ENCODE assay signal across 8 mouse cellular contexts in the genomic region with DNA sequence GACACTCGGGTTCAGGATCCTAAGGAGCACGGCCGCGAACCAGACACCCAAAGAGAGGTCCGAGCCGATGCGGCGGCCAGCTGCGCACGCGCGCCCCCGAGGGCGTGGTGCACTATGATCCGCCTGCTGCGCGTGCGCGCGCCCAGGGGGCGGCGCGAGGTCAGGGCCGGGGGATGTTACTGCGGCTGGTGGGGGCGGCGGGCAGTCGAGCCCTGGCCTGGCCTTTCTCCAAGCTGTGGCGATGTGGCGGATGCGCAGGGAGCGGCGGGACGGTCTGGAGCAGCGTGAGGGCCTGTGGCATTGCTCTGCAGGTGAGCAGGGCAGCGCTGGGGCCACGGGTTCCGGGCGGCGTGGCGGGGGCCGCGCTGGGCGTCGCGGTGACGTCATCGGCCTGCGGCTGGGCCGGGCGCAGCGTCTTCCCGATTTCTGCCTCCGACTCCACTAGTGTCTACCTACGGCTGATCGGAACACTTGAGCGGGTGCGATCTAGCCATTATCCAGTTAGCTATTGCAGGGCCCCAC. TPM values are rescaled to one million over a fixed set of nuclear protein-coding genes. Genes with fewer than 3 reads are reported as not detected.
DNase-seq lines count a peak whose midpoint lies in the region; ATAC-seq and TF ChIP-seq lines count a peak whose summit lies in the region.

A gene (plus strand): TSS at position 167 of the 522 bp plus-strand sequence.

- no peaks in the 10 kb centered on the region; the same call in 1 of the 2 replicates for H3K4me1 ChIP-seq in bone marrow, adult 2 months (ENCODE audit: control insufficient read depth, insufficient read depth, low read length)
- H3K4me1 ChIP-seq in embryonic facial prominence, embryonic 15.5 days: peaks cover 19% of the 10 kb centered on the region
- peaks cover 10% of the 10 kb centered on the region for H3K4me1 ChIP-seq in kidney, embryonic 14.5 days (ENCODE audit: control insufficient read depth, insufficient read depth, low read length)
- H3K4me1 ChIP-seq in limb, embryonic 15.5 days: peaks cover 15% of the 10 kb centered on the region

- peaks cover 21% of the 10 kb centered on the region for H3K36me3 ChIP-seq in embryonic facial prominence, embryonic 15.5 days
- peaks cover 25% of the 10 kb centered on the region for H3K36me3 ChIP-seq in kidney, embryonic 14.5 days (ENCODE audit: control insufficient read depth, insufficient read depth, low read length)
- H3K36me3 ChIP-seq in limb, embryonic 15.5 days: peaks cover 23% of the 10 kb centered on the region

- H3K4me3 ChIP-seq in bone marrow, adult 2 months (replicated peaks; ENCODE audit: control insufficient read depth, low read depth, low read length): peak within 1 kb of the TSS; percentile 84
- peak within 1 kb of the TSS; percentile 93 for H3K4me3 ChIP-seq in embryonic facial prominence, embryonic 15.5 days (replicated peaks)
- H3K4me3 ChIP-seq in kidney, embryonic 14.5 days (ENCODE audit: low read length): peak within 1 kb of the TSS; percentile 76
- peak within 1 kb of the TSS; percentile 85 for H3K4me3 ChIP-seq in limb, embryonic 15.5 days

- peak within 1 kb of the TSS; percentile 86 for H3K27ac ChIP-seq in bone marrow, adult 2 months (ENCODE audit: control insufficient read depth, insufficient read depth, low read depth, low read length, poor library complexity)
- peak within 1 kb of the TSS; percentile 94 for H3K27ac ChIP-seq in embryonic facial prominence, embryonic 15.5 days (replicated peaks)
- peak within 1 kb of the TSS; percentile 95 for H3K27ac ChIP-seq in kidney, embryonic 14.5 days (ENCODE audit: low read depth, low read length)
- peak within 1 kb of the TSS; percentile 93 for H3K27ac ChIP-seq in limb, embryonic 15.5 days

- ATAC-seq in embryonic facial prominence, embryonic 15.5 days (ENCODE audit: insufficient number of reproducible peaks, low FRiP score, low TSS enrichment, low read depth): peak; percentile 94
- peak; percentile 93 for ATAC-seq in kidney, embryonic 14.5 days (ENCODE audit: low FRiP score, low TSS enrichment)
- ATAC-seq in limb, embryonic 15.5 days (ENCODE audit: insufficient number of reproducible peaks, low FRiP score, low TSS enrichment, low read depth): peak; percentile 92

- peak; percentile 93 for DNase-seq in 416B (ENCODE audit: low read depth)
- DNase-seq in heart, adult 9 months (ENCODE audit: low spot score in 2 of 2): peak; percentile 95 to 96
- DNase-seq in monocyte, adult 2 months (ENCODE audit: low read depth in 1 of 2, low spot score in 2 of 2): peak; percentile 79 to 91
- DNase-seq in spleen, postnatal 36 days (ENCODE audit: low spot score in 2 of 2): peak; percentile 90 to 94

- H3K9ac ChIP-seq in embryonic facial prominence, embryonic 15.5 days: peak within 1 kb of the TSS; percentile 60
- peak within 1 kb of the TSS; percentile 82 for H3K9ac ChIP-seq in kidney, embryonic 14.5 days (ENCODE audit: low read depth, low read length)
- H3K9ac ChIP-seq in limb, embryonic 15.5 days: peak within 1 kb of the TSS; percentile 60

- peak; percentile 50; the same call in 1 of the 2 replicates for TF ChIP-seq POLR2A in bone marrow, adult 2 months (IDR thresholded peaks at IDR 0.05; ENCODE audit: borderline replicate concordance, control insufficient read depth, low read depth, low read length)

- no peaks in the 10 kb centered on the region for H3K27me3 ChIP-seq in embryonic facial prominence, embryonic 15.5 days
- no peaks in the 10 kb centered on the region for H3K27me3 ChIP-seq in kidney, embryonic 14.5 days (ENCODE audit: control insufficient read depth, insufficient read depth, low read length)
- no peaks in the 10 kb centered on the region for H3K27me3 ChIP-seq in limb, embryonic 15.5 days

- H3K9me3 ChIP-seq in embryonic facial prominence, embryonic 15.5 days (replicated peaks): no peaks in the 10 kb centered on the region
- no peaks in the 10 kb centered on the region for H3K9me3 ChIP-seq in kidney, embryonic 14.5 days (ENCODE audit: control insufficient read depth, low read length)
- H3K9me3 ChIP-seq in limb, embryonic 15.5 days: no peaks in the 10 kb centered on the region

- TF ChIP-seq CTCF in bone marrow, adult 2 months (IDR thresholded peaks at IDR 0.05; ENCODE audit: control insufficient read depth, insufficient read depth, low read length): no peak

- WGBS in bone marrow, adult 2 months: under 1% methylated on average over 58 of the region's 58 CpGs
- WGBS in embryonic facial prominence, embryonic 15.5 days: 0% methylated on average over 58 of the region's 58 CpGs
- under 1% methylated on average over 48 of the region's 58 CpGs for WGBS in kidney, embryonic 14.5 days
- under 1% methylated on average over 56 of the region's 58 CpGs for WGBS in limb, embryonic 15.5 days

- peak within 1 kb of the TSS; percentile 74 for H3K4me2 ChIP-seq in embryonic facial prominence, embryonic 15.5 days (replicated peaks)
- peak within 1 kb of the TSS; percentile 73 for H3K4me2 ChIP-seq in kidney, embryonic 14.5 days (replicated peaks; ENCODE audit: low read depth, low read length)
- H3K4me2 ChIP-seq in limb, embryonic 15.5 days: peak within 1 kb of the TSS; percentile 77

RNA-seq across cellular contexts. Expression of the gene that starts here (rescaled TPM):
- polyA plus RNA-seq in bone marrow, adult 2 months (2011; ENCODE audit: insufficient read depth, insufficient read length, low replicate concordance, missing spikeins): 12.3 and 22.8 TPM in 2 replicates
- polyA plus RNA-seq in embryonic facial prominence, embryonic 15.5 days (2015; fragmentation: Nextera tagmentation; extraction: Ambion mirVana): 50.5 and 55.8 TPM in 2 replicates
- polyA plus RNA-seq in kidney, embryonic 14.5 days (2014; fragmentation: Nextera tagmentation; extraction: Ambion mirVana): 36.2 and 43.2 TPM in 2 replicates
- polyA plus RNA-seq in limb, embryonic 15.5 days (2015; fragmentation: Nextera tagmentation; extraction: Ambion mirVana): 43.0 and 46.0 TPM in 2 replicates

Comparison
In these comparisons a context has a peak if more than half of its experiments do, and no peak if none do; other contexts are left out.
1. Peak in every context shown above with its lines: DNase-seq, ATAC-seq, H3K4me3 ChIP-seq and H3K27ac ChIP-seq.